Mouse (Mus musculus): ENCODE results near the gene Sec61a1. TPM values are rescaled to one million over a fixed set of nuclear protein-coding genes. Genes with fewer than 3 reads are reported as not detected.

Sec61a1 gene
- polyA plus RNA-seq, 1 experiment, result 279 TPM

- H3K27ac ChIP-seq (ENCODE audit: insufficient read depth, low read length), result no peak overlapping the region
- no peak overlapping the region for H3K4me3 ChIP-seq (ENCODE audit: insufficient read depth, low read length)
- 0 out of 2 replicates have a peak, but pooled peaks cover under 1% of the 10 kb centered on the region for H3K4me1 ChIP-seq (ENCODE audit: control insufficient read depth, insufficient read depth, low read length)
- TF ChIP-seq POLR2A (IDR thresholded peaks at IDR 0.05; ENCODE audit: low read depth, low read length) (no peak), CTCF (IDR thresholded peaks at IDR 0.05; ENCODE audit: borderline replicate concordance, insufficient read depth, low read length) (no peak)
Observed at GRCm38 (mm10) chr6:88521821-88522220, 3.1 kb upstream of the Sec61a1 start.

- Histone ChIP-seq H3K4me3 (ENCODE audit: insufficient read depth, low read length) (peak overlapping the region; percentile 100), H3K4me1 (ENCODE audit: control insufficient read depth, insufficient read depth, low read length) (peaks cover 3% of the 10 kb centered on the region; the same call in 1 of the 2 replicates), H3K27ac (ENCODE audit: insufficient read depth, low read length) (peak overlapping the region; percentile 69)
- TF ChIP-seq CTCF (IDR thresholded peaks at IDR 0.05; ENCODE audit: borderline replicate concordance, insufficient read depth, low read length), result no peak
- no peak for TF ChIP-seq POLR2A (IDR thresholded peaks at IDR 0.05; ENCODE audit: low read depth, low read length)
Observed at GRCm38 (mm10) chr6:88517701-88518403, 853 bp downstream of the Sec61a1 start.

- no peak for TF ChIP-seq POLR2A (IDR thresholded peaks at IDR 0.05; ENCODE audit: low read depth, low read length)
- TF ChIP-seq CTCF (IDR thresholded peaks at IDR 0.05; ENCODE audit: borderline replicate concordance, insufficient read depth, low read length), result no peak
- peaks cover 3% of the 10 kb centered on the region; the same call in 1 of the 2 replicates for H3K4me1 ChIP-seq (ENCODE audit: control insufficient read depth, insufficient read depth, low read length)
- no peak overlapping the region for H3K27ac ChIP-seq (ENCODE audit: insufficient read depth, low read length)
- peak overlapping the region; percentile 100 for H3K4me3 ChIP-seq (ENCODE audit: insufficient read depth, low read length)
Observed at GRCm38 (mm10) chr6:88516667-88517066, 2.0 kb downstream of the Sec61a1 start.

GRCm38 (mm10) chr6:88515971-88516370 lies 2.7 kb downstream of the Sec61a1 start:
- TF ChIP-seq CTCF (IDR thresholded peaks at IDR 0.05; ENCODE audit: borderline replicate concordance, insufficient read depth, low read length) (no peak), POLR2A (IDR thresholded peaks at IDR 0.05; ENCODE audit: low read depth, low read length) (no peak)
- no peak overlapping the region for H3K27ac ChIP-seq (ENCODE audit: insufficient read depth, low read length)
- peak overlapping the region; percentile 1; the same call in 1 of the 2 replicates for H3K4me3 ChIP-seq (ENCODE audit: insufficient read depth, low read length)
- H3K4me1 ChIP-seq (ENCODE audit: control insufficient read depth, insufficient read depth, low read length), result peaks cover 3% of the 10 kb centered on the region; the same call in 1 of the 2 replicates

- Histone ChIP-seq H3K27ac (ENCODE audit: insufficient read depth, low read length) (no peak overlapping the region), H3K4me1 (ENCODE audit: control insufficient read depth, insufficient read depth, low read length) (peaks cover 3% of the 10 kb centered on the region; the same call in 1 of the 2 replicates), H3K4me3 (ENCODE audit: insufficient read depth, low read length) (no peak overlapping the region)
- TF ChIP-seq POLR2A (IDR thresholded peaks at IDR 0.05; ENCODE audit: low read depth, low read length), result no peak
- TF ChIP-seq CTCF (IDR thresholded peaks at IDR 0.05; ENCODE audit: borderline replicate concordance, insufficient read depth, low read length), result no peak
Observed at GRCm38 (mm10) chr6:88514546-88514945, 4.2 kb downstream of the Sec61a1 start.

- H3K27ac ChIP-seq (ENCODE audit: insufficient read depth, low read length), result no peak overlapping the region
- TF ChIP-seq POLR2A (IDR thresholded peaks at IDR 0.05; ENCODE audit: low read depth, low read length) (no peak), CTCF (IDR thresholded peaks at IDR 0.05; ENCODE audit: borderline replicate concordance, insufficient read depth, low read length) (no peak)
- peaks cover 3% of the 10 kb centered on the region; the same call in 1 of the 2 replicates for H3K4me1 ChIP-seq (ENCODE audit: control insufficient read depth, insufficient read depth, low read length)
- no peak overlapping the region for H3K4me3 ChIP-seq (ENCODE audit: insufficient read depth, low read length)
Observed at GRCm38 (mm10) chr6:88513984-88514383, 4.7 kb downstream of the Sec61a1 start.

- Histone ChIP-seq H3K4me1 (ENCODE audit: control insufficient read depth, insufficient read depth, low read length) (no peaks in the 10 kb centered on the region), H3K4me3 (ENCODE audit: insufficient read depth, low read length) (no peak overlapping the region), H3K27ac (ENCODE audit: insufficient read depth, low read length) (no peak overlapping the region)
- TF ChIP-seq POLR2A (IDR thresholded peaks at IDR 0.05; ENCODE audit: low read depth, low read length), result no peak
- no peak for TF ChIP-seq CTCF (IDR thresholded peaks at IDR 0.05; ENCODE audit: borderline replicate concordance, insufficient read depth, low read length)
Observed at GRCm38 (mm10) chr6:88503044-88503443, 15.7 kb downstream of the Sec61a1 start.

- no peaks in the 10 kb centered on the region for H3K4me1 ChIP-seq (ENCODE audit: control insufficient read depth, insufficient read depth, low read length)
- no peak overlapping the region for H3K4me3 ChIP-seq (ENCODE audit: insufficient read depth, low read length)
- no peak for TF ChIP-seq CTCF (IDR thresholded peaks at IDR 0.05; ENCODE audit: borderline replicate concordance, insufficient read depth, low read length)
- TF ChIP-seq POLR2A (IDR thresholded peaks at IDR 0.05; ENCODE audit: low read depth, low read length), result no peak
- H3K27ac ChIP-seq (ENCODE audit: insufficient read depth, low read length), result no peak overlapping the region
Observed at GRCm38 (mm10) chr6:88502030-88502970, 16.4 kb downstream of the Sec61a1 start.

GRCm38 (mm10) chr6:88500405-88500767 lies 18.3 kb downstream of the Sec61a1 start:
- peak overlapping the region; percentile 31; the same call in 1 of the 2 replicates for H3K4me3 ChIP-seq (ENCODE audit: insufficient read depth, low read length)
- TF ChIP-seq POLR2A (IDR thresholded peaks at IDR 0.05; ENCODE audit: low read depth, low read length) (no peak), CTCF (IDR thresholded peaks at IDR 0.05; ENCODE audit: borderline replicate concordance, insufficient read depth, low read length) (no peak)
- H3K27ac ChIP-seq (ENCODE audit: insufficient read depth, low read length), result no peak overlapping the region
- no peaks in the 10 kb centered on the region for H3K4me1 ChIP-seq (ENCODE audit: control insufficient read depth, insufficient read depth, low read length)
